Mouse (Mus musculus): ENCODE measurements around the gene Hnrnph2.

Gene Hnrnph2

DNA sequence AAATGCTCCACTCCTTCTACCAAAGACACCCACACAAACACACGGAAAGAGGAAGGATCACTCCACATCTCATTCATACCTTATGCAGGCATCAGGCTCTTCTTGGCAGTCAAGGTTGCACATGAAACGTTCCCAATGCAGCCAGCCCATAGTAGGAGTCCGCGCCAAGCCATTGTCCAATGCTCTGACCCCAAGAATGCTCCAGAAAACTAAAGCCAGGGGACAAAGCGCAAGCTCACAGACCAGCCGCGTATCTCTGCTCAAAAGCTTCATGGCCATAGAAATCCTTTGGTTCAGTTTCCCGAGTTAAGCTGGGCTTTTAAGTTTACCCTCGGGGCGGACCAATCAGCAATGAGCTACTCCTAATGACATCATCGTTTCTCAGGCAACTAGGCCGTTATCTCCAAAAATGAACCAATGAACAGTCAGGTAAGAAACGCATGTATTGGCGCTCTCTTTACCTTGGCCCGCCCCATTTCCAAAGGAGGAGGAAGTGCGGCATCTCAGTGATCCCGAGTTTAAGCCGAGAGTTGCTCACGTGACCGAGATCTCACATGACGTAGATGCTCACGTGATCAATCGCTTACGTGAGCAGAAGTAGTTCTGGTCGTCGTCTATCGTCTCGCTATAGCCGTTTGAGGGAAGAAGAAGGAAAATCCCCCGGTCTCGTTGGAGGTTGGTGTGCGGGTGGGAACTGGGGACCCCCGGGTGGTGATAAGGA lies at the start of gene Hnrnph2, which contains the start of gene Gla:
Hnrnph2 (plus strand) TSS at position 521 of the 721 bp plus-strand sequence.
Gla (minus strand) TSS at position 467 of the 721 bp plus-strand sequence.
- DNase-seq: peak; percentile 95

DNA sequence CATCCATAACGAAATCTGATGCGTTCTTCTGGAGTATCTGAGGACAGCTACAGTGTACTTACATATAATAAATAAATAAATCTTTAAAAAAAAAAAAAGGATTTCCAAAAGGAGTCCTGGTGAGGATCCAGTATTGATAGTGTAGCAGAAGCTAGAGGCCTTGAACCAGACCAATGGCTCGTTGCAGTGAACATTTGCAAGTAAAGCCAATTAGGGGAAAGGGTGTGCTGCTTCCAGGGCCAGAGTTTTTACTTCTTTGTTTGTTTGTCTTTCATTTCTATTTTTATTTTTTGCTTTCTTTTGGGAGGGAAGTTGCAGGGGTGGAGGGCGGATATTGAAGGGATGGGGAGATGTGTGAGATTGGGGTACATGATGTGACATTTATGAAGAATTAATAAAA lies 47.7 kb upstream of the Hnrnph2 start:
- no peak for DNase-seq

DNA sequence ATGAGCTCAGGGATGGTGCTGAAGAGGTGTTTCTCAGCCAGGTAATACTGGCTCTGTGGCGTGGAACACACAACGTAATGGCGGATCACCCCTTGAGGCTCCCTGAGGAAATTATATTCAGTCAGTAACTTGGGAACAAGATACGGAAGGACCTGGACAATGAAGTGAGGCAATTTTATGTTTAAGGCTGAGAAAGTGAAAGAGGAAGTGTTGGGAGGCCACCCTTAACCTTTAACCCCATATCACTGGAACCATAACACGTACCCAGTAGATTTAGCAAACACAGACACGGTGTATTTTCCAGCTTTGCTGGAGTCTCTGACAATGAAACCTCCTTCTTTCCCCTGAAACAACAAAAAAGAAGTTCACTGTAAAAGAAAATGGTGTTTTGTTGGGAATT lies 46.6 kb upstream of the Hnrnph2 start:
- no peak for DNase-seq

DNA sequence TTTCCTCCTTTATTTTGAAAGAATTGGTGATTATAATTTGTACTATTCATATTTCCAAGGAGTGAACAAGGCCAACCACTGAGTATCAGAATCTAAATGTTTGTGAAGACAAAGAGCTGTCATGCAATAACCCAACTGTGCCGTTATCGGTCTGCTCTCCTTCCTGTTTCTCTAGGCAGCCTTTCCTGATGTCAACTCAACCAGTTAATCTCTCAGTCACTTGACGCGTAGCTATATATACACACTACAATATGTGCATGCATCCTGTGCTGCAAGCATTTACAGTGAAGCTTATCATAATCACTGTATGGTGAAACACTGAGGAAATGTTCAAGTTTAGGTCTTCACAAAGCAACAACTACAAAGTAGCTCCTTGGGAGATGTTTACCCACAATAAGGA lies 36.7 kb upstream of the Hnrnph2 start:
- DNase-seq: no peak

DNA sequence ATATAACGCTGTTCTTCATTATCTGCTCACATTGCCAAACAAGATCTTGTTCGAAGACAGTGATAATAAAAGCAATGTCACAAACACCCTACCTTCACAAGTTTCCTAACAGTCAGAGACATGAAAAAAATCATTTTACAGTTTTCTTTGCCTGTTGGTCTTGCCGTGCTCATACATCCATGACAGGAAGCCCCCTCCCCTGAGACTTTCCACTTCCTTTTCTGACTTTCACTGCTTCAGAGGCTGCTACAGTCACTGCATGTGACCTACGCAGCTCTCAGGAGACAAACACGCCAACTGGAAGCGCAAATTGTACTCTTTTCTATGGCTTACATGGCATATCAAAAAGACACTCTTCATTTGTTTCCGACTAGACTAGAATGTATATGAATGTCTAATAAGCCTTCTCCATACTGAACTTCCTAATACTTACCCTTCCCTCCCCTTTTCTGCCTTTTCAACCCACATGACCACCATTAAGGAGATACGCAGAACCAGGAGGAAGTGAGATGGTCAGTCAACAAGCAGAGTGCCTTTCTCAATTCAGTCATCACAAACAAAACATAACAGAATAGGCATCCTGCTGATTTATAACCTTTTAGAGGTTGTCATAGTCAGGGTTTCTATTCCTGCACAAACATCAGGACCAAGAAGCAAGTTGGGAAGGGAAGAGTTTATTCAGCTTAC lies 34.3 kb upstream of the Hnrnph2 start:
- DNase-seq: no peak

DNA sequence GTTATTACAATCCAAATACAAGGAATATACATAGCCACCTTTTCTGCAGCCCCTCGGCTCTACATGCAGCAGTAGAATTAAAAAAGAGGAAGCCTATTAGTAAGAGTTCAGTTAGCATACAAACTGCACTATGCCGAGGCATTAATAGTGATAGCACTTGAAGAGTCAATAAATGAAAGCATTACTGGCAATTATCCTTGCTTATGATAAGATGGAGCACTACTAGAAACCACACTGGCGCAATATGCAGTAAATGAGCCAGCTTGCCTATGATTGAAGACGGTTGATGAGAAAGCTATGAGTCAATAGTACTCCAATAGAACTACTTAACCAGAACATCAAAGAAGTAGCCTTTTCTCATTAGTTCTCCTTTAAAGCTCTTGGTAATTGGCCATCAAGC lies 23.1 kb upstream of the Hnrnph2 start:
- DNase-seq: no peak

DNA sequence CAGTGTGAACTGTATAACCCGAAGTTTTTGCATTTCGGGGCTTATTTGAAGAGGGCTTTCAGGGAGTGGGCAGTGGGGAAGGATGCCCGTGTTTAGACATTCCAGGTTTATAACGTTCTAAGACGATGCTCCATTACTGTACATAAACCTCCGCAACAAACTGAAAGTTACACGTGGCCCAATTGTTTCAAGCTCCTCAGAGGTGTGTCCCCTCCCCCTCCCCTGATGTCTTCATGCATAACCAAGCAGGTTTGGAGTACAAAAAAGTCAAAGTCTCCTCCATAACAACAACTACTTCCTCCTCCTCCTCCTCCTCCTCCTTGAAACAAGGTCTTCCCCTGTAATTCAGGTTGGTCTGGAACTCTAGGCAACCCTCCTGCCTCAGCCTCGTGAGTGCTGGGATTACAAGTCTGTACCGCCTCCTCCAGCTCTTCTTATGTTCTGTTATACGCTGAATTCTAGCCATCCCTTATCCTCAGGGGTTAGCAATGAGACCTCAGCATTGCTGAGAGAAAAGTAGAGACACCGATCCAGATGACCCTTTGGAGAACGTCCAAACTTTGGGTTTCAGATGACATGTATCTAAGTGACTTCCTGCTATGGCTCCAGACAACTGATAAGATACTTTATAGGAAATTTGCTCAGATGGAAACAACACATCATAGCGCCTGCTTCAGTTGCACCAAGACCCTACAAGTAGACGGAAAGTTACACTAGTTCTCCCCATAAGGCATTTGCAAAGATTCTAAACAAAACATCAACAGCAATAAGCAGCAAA lies 20.3 kb upstream of the Hnrnph2 start:
- no peak for DNase-seq

DNA sequence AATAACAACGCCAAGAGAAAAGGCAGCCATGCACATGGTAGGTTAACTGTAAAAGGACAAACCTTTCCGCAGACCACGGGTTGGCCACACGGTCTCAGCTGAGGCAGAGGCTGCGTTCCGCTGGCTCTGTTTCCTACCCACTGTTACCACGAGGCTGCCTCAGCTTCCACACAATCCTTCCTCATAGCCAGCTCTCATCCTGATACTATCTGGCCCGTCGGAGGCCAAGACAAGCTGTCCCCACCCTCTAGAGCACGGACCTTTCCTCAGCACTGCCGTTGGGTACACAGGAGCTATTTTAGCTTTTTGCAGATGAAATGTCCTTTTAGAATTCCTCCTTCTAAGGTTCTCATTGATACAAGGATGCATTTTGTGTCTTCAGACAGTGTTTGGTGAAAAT lies 18.7 kb upstream of the Hnrnph2 start:
- no peak for DNase-seq

DNA sequence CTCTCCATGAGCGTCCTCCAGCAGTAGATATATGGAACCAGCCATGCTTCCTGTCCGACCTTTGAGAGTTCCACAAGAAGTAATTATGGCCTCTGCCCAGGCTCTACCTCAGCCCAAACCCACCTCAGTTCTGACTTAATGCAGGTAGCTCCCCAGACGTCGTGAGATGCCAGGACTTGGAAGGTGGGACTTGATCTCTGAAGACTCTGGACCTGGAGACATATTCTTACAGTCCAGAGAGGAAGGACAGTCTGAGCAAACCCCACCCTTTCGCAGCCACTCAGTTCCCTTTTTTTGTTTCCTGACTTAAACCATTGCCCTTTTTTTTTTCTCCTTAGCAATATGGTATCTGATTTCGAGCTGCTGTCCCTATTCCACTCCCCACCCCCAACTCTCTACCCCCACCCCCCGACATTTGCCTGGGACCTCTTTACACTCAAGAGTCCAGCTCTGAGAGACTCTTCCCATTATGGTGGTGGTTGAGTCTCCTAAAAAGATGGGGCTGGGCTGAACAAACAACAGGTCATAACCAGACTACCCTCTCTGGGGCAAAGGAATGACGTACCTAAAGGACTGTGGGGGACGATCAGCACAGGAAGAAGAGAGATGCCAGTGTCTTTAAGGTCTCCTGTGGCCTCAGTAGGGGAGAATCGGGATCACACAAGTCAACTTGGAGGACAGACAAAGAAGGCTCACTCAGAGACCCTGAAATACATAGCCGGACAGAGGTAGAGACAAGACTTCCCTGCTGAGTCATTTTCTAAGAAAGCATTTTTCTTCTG lies 17.9 kb upstream of the Hnrnph2 start, which contains the start of gene Btk:
Btk (minus strand) TSS at position 683 of the 782 bp plus-strand sequence.
- DNase-seq: no peak

DNA sequence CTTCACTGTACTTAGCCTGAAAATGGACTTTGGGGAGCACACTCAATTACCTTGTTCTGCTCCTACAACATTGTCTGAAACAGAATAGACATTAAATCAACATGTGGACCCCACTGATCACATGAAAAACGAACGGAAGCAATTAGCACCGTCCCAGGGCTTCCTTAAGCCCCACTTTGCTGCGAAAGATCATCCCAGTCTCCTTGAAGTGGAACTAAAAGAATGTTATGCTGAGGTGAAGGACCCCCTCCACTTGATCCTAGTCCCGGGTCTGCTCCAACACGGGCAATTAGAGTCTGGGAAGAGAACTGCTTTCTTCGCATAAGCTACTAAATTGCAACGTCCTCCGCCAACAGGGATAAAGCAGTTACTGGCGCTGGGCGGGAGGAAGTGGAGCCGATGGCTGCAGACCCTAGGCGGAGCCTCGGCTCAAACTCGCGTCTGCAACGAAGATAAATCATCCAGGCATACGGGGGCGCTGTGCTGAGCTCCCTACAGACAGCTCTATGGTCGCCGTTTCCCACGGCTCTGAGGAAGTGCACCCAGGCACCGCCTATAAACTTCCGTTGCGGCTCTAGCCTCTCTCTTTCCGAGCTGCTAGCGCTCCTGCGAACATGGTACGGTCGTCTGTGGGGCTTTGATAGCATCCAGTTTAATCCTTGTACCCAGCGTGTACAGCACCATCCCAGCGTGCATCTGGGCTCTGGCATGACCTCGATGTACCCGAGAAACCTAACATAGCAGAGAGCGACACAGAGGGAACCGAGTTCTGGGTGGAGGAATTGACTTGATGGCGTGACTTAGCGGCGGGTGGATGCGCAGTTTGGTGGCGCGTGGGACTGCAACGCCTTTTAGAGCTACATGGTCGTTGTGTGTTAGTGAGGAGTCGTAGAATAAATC lies 15.6 kb upstream of the Hnrnph2 start, which contains the start of gene Rpl36a:
Rpl36a (plus strand) TSS at position 552 of the 900 bp plus-strand sequence.
- peak; percentile 95 for DNase-seq

DNA sequence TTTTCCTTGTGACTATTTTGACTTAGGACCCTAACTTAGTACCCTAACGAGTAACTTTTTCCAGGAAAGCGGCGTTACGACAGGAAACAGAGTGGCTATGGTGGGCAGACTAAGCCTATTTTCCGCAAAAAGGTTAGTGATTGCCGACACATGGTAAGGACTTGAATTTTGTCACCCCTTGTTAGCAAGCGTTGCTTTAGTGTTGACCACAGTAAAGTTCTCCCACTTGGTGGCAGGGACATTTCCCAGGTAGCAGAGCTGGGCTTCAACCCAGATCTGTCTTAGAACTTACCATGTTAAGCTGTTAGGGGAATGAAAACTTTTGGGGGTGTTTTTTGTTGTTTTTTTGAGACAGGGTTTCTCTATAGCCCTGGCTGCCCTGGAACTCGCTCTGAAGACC lies 14.5 kb upstream of the Hnrnph2 start:
- DNase-seq: no peak

DNA sequence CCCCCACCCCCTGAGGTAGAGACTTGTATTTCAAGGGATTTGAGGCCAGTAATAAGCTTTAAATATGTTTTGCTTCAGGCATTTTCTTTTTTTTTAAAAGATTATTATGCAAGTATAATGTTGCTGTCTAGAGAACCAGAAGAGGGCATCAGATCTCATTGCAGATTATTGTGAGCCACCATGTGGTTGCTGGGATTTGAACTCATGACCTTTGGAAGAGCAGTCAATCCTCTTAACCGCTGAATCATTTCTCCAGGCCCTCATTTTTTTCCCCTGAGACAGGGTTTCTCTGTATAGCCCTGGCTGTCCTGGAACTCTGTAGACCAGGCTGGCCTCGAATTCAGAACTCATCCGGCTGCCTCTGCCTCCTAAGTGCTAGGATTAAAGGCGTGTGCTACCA lies 12.7 kb upstream of the Hnrnph2 start:
- no peak for DNase-seq

DNA sequence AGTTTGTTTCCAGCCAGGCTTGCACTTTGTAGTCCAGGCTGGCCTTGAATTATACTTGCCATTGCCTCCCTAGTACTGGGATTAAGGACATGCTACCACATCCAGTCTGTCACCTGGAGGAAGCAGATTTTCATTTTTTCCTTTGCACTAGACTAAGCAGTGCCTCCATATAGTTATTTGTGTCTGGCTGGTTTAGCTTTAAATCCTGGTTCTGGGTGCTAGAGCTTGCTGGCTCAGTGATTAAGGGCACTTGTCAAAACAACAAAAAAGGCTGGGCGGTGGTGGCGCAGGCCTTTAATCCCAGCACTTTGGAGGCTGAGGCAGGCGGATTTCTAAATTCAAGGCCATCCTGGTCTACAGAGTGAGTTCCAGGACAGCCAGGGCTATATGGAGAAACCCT lies 12.0 kb upstream of the Hnrnph2 start:
- DNase-seq: no peak

DNA sequence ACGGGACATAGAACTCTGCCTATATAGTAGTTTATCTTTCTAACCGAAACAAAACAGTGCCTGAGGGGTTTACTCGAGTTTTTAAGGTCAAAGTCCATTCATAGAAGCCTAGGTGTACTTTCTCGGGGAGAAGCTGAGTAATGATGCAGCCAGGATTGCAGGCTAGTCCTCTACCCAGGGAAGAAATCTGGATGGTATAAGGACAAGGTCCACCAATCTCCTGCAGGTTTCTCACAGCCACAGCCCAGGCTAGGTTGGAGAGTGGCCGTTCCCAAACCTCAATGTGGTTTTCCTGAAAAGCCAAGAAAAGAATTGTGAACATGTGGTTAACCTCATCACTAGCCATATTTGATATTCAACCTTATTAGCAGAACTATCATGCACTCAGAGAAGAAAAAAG lies 11.1 kb upstream of the Hnrnph2 start:
- DNase-seq: no peak

DNA sequence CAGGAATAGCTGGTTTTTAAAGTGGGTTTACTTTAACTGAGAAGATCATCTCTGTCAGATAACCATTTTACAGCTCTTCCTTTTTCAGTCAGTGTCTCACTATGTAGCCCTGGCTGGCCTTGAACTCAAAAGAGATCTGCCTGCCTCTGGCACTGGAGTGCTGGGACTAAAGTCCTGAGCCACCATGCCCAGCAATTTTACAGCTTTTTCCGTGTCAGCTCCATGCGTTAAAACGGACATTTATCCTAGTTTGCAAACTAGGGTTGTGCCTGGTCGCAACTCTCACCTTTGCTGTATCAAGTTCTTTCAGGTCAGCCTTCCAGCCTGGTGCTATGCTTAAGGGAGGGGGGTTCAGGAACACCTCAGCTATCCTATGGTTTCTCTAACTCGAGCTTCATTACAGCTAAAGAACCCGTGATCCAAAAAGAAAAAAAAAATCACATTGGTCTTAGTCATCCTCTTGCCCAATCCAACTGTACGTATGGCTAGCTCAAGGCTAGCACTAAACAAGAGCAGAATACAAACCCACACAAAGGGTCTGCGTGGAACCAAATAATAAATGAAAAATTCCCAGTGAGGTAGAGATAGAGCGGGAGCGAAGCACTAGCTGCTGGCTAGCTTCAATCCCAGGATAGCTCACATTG lies 935 bp upstream of the Hnrnph2 start:
- no peak for DNase-seq

DNA sequence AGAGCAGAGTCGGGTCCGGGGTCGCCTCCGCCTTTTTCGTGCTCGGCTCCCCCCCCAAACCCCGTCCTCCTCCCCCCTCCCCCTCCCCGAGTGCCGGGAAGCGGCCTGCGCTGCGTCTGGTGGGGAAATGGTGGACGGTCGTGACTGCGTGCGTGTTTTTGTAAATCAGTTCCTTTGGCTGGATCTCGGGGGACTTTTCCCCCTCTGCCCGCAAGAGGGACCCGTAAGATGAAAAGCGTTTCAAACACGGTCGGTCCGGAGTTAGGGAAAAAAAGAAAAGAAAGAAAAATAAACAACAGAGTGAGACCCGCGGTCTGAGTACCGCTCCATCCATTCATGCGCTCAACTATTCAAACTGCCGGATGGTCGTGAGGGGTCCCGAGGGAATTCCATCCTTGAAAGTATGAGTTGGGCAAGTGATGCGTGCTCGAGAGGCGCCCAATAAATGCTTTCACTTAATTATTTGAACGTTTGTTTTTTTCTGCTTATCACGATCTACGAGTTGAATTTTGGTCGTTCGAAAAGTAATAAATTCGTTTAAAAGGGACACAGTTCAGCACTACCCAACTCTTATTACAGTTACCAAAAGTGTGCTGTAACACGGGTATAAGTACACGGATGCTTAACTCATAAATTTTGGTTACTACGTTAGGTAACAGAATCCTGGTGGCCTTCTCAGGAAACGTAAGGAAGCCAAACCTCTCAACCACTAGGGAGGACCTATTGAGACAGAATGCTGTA lies 571 bp downstream of the Hnrnph2 start:
- no peak for DNase-seq

DNA sequence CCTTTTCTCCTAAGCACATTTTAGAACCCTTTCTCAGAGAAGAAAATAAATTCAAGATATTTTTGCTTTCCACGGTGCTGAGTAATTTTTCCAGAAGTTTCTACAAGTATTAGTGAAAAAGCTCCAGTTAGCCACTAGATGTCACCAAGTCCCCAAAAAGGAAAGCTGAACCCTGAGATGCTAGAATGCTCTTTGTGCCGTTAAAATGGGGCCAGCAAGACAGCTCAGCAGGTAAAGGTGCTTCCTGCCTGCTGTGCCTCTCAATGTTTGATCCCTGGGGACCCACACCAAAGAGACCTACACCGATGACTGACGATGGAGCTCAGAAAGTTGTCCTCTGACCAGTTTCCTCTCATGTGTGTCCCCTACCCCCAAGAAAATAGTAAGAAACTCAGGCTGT lies 8.5 kb downstream of the Hnrnph2 start:
- DNase-seq: peak; percentile 32

DNA sequence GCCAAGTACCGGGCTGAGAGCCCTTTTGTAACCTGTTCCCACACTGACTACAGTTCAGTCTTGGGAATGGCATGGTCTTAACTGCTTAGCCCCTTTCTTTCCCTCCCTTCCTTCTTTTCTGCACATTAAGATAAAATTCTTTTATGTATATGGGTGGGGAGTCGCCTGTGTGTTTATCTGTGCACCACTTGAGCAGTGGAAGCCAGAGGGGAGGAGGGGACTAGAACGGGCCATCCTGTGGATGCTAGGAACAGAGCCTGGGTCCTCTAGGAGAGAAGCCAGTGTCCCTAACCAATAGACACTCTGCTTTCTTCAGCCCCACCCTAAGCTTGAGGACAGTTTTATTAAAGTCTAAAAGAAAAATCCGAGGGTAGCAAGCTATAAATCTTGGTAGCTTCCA lies 10.0 kb downstream of the Hnrnph2 start:
- no peak for DNase-seq

DNA sequence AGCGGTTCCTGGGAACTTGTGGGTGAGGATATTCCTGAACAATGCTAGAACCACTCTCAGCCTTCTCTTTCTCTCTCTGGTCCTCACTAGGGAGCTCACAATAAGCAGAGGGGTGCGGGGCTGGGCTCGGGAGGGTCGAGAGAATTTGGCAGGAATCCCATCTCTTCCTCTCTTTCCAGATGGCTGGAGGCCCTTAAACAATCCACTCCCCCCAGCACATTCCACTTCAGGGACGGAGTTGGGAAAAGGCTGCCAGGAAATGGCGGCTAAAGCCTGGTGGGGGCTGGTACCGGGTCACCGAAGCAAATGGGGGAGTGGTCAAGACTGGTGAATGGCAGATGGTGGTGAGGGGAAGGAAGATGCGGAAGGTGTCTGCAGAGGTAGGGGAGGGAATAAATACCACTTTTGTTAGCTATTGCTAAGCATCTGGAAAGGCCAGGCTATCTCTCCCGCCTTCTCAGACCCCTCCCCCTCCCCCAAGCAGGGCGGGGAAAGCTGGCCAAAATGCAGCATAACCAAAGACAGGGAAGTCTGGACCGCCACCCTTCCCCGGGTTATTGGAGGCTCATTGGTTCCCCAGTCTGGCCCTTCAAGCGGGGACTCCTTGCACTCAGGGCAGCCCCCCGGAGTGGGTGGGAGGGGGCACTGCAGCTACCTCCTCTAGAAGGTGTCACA lies 11.4 kb downstream of the Hnrnph2 start:
- DNase-seq: peak; percentile 82

DNA sequence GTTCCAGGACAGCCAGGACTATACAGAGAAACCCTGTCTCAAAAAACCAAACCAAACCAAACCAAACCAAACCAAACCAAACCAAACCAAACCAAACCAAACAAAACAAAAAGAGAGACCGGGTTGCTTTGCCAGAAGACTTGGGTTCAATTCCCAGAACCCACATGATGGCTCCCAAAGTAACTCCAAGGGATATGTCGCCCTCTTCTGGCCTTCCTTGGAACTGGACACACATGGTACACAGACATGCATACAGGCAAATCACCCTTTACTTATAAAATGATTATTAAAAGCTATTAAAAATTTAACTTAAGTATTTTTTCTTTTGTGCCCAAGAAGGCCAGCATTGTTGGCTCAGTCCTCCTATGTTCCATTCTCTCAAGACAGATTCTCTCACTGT lies 13.3 kb downstream of the Hnrnph2 start:
- DNase-seq: no peak

Measured in lung, postnatal 10 days (tissue).